Mouse (Mus musculus): ENCODE data around the gene Rpusd1.

DNA sequence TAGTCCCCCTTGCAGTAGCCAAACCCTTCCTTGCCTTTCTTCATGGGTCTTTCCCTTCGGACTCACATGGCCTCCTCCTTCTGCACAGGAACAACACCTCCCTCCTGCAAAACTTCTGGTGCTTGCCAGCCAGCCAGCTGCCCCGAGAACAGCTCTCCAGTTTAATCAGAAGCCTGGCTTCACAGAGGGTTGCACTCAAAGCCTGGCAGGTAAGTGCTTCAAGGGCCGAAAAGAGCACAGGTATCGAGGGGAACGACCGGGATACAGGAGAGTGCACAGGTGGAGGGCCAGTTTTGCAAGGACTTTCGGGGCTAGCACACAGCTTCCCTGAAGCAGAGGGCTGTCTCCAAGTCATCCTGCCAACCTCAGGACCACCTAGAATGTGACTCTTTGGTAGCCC is 11.4 kb downstream of the Rpusd1 start:
- TF ChIP-seq REST (IDR thresholded peaks at IDR 0.05; ENCODE audit: insufficient read depth, insufficient read length), result no peak
- TF ChIP-seq POLR2A (IDR thresholded peaks at IDR 0.05; ENCODE audit: insufficient read length, low read depth), result no peak
- no peak for TF ChIP-seq USF1 (IDR thresholded peaks at IDR 0.05; ENCODE audit: low read depth)
- no peak for TF ChIP-seq MYOG (IDR thresholded peaks at IDR 0.05; ENCODE audit: control insufficient read depth in 1 of 3, insufficient read depth in 1 of 3, insufficient read length in 2 of 3, low read depth in 2 of 3)
- no peak for TF ChIP-seq CEBPB (IDR thresholded peaks at IDR 0.05; ENCODE audit: insufficient read depth, poor library complexity, severe bottlenecking)
- no peak for TF ChIP-seq POLR2AphosphoS2 (IDR thresholded peaks at IDR 0.05; ENCODE audit: insufficient read length, low read depth)
- TF ChIP-seq E2F4 (IDR thresholded peaks at IDR 0.05; ENCODE audit: insufficient read depth), result no peak
- TF ChIP-seq MAX (IDR thresholded peaks at IDR 0.05; ENCODE audit: low read depth), result no peak

Measured in myocyte (in vitro differentiated cells).